Mouse (Mus musculus) lung, postnatal 0 days (tissue): ENCODE results near the gene Kctd6.

ENCODE experiments used
- CTCF ChIP-seq: IDR thresholded peaks from 2 replicates; pipeline ENCODE4 v1.5.1; 2016; ENCODE audit warnings: antibody characterized with exemption, mild to moderate bottlenecking
- EP300 ChIP-seq: IDR thresholded peaks from 2 replicates; pipeline ENCODE4 v1.6.1; 2016; ENCODE audit warnings: antibody characterized with exemption, mild to moderate bottlenecking, control low read depth

DNA sequence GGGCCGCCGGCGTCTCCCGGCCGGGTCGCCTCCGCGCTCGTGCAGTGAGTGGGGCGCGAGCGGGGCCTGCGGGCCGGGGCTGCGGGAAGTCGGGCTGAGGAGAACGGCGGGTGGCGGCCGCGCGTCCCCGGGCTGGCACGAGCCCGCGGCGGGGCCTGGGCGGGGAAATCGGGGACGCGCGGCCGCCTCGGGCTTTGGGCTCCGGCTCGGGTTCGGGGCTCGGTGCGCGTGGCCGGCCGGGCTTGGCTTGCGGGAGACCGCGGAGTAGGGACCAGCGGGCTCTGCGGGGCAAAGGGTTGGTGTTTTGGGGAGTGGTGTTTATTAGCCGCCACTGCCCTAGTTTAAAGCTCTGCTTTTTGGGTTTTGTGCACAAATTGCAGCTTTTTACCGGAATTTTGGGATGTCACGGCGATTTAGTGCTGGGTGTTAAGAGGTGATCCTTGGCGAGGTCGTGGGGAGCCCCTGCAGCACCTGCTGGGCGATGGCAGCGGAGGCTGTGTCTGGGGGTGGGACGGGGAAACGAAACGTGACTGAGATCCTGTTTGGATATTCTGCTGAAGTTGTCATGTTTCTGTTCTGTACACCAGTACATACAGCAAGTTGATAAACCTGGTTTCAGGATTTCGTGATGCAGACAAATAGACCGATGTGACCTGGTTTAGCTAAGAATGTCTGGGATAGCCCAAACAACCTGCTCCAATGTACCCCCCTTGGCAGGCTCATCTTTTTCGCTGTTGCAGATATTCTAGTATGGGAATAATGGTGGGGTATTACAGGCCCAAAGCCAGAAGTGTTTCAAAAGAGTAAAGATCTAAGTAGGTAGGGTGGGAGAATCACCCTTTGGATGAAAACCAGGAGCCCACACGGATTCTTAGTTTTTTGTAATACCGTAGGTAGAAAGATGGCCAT lies 613 bp downstream of the Kctd6 start:
- no peak for TF ChIP-seq CTCF
- TF ChIP-seq EP300, result no peak
